Mouse (Mus musculus) retina, adult 2 months (tissue): ENCODE results near the gene Flii.
A peak's percentile ranks its signal among the peaks of the same experiment; 100 is the strongest.

Experiments used
- DNase-seq: peaks from one replicate; pipeline ENCODE4 v3.0.0-alpha.2; 2012; ENCODE audit warnings: low read depth, low spot score

The Flii gene

GRCm38 (mm10) chr11:60715833-60716232 is 11.2 kb downstream of the Flii start:
- no peak for DNase-seq

GRCm38 (mm10) chr11:60712639-60713255 is 14.3 kb downstream of the Flii start:
- no peak for DNase-seq

- no peak for DNase-seq
Observed at GRCm38 (mm10) chr11:60712040-60712439, 15.0 kb downstream of the Flii start.

- no peak for DNase-seq
Observed at GRCm38 (mm10) chr11:60711218-60711617, 15.8 kb downstream of the Flii start.

- no peak for DNase-seq
Observed at GRCm38 (mm10) chr11:60709481-60710465, 17.3 kb downstream of the Flii start.

GRCm38 (mm10) chr11:60708631-60709030 is 18.4 kb downstream of the Flii start:
- DNase-seq: no peak

- no peak for DNase-seq
Observed at GRCm38 (mm10) chr11:60707672-60708071, 19.4 kb downstream of the Flii start.

- DNase-seq: no peak
Observed at GRCm38 (mm10) chr11:60706696-60707480, 20.2 kb downstream of the Flii start.

- DNase-seq: no peak
Observed at GRCm38 (mm10) chr11:60706076-60706475, 21.0 kb downstream of the Flii start.

- DNase-seq: no peak
Observed at GRCm38 (mm10) chr11:60705255-60705654, 21.8 kb downstream of the Flii start.

- DNase-seq: no peak
Observed at GRCm38 (mm10) chr11:60704023-60704880, 22.8 kb downstream of the Flii start.

- no peak for DNase-seq
Observed at GRCm38 (mm10) chr11:60703131-60703530, 23.9 kb downstream of the Flii start.

- no peak for DNase-seq
Observed at GRCm38 (mm10) chr11:60701611-60702010, 25.5 kb downstream of the Flii start.

GRCm38 (mm10) chr11:60700320-60701185 is 26.5 kb downstream of the Flii start:
- DNase-seq: no peak

GRCm38 (mm10) chr11:60699524-60700075 is 27.5 kb downstream of the Flii start, which contains the start of gene Llgl1:
Gene Llgl1, plus strand, starts transcription at chr11:60699723.
- peak; percentile 81 for DNase-seq

- no peak for DNase-seq
Observed at GRCm38 (mm10) chr11:60698806-60699523, 28.1 kb downstream of the Flii start.

- no peak for DNase-seq
Observed at GRCm38 (mm10) chr11:60697561-60697960, 29.5 kb downstream of the Flii start.

GRCm38 (mm10) chr11:60696165-60696564 is 30.9 kb downstream of the Flii start:
- no peak for DNase-seq
